Mouse (Mus musculus): ENCODE measurements around the gene Olfr175-ps1.

The Olfr175-ps1 gene

GRCm38 (mm10) chr16:58826732-58827319, at the start of gene Olfr175-ps1:
Olfr175-ps1 (minus strand) TSS chr16:58826782.
- DNase-seq, result no peak

DNA sequence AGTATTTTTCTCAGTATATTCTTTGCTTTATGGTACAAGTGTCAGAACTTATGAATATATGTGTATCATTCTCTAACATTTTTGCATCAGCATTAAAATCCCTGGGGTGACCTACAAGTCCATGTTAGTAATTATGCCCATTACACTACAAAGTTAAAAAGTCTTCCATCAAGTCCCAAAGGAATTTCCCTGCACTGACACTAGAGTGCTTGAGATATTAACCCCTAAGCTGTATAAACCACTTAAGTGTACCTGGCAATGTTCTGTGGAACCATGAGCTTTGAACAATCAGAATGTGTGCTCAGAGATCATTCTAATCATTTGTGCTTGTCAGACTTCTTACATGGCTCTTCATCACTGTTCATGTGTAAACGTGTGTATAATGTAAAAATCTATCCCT, 48.1 kb upstream of the Olfr175-ps1 start, which contains the start of gene Olfr177:
Gene Olfr177 (minus strand): TSS at position 101 of the 400 bp plus-strand sequence.
- DNase-seq, result no peak

- DNase-seq, result no peak
Observed at GRCm38 (mm10) chr16:58861479-58861878, 34.9 kb upstream of the Olfr175-ps1 start.

GRCm38 (mm10) chr16:58860032-58860737, 33.6 kb upstream of the Olfr175-ps1 start:
- no peak for DNase-seq

GRCm38 (mm10) chr16:58800168-58800567, 26.4 kb downstream of the Olfr175-ps1 start, which contains the start of gene Olfr173:
Olfr173 (minus strand) TSS chr16:58800268.
- no peak for DNase-seq

All from thymus, postnatal 14 days (tissue).